Mouse (Mus musculus) hindbrain, postnatal 0 days (tissue): ENCODE results near the gene Irf2. TPM values are rescaled to one million over a fixed set of nuclear protein-coding genes. Genes with fewer than 3 reads are reported as not detected.

Source experiments
- ATAC-seq: fragments of 200-750 bp; cut with Nextera tagmentation; 2 replicates; pipeline ENCODE4 v1.8.0; 2017; ENCODE audit warnings: mild to moderate bottlenecking, moderate TSS enrichment, moderate library complexity
- DNase-seq: peaks from one replicate; pipeline ENCODE4 v3.0.0-alpha.2; 2015; ENCODE audit warnings: low spot score
- H3K27ac ChIP-seq: fragments of 300-500 bp; sonication (generic); 2 replicates; pipeline ENCODE4 v1.5.1; 2014; ENCODE audit warnings: mild to moderate bottlenecking
- H3K27me3 ChIP-seq: fragments of 300-500 bp; sonication (generic); 2 replicates; pipeline ENCODE4 v1.6.1; 2014; ENCODE audit warnings: low read length, mixed read lengths; ENCODE audit not compliant: insufficient read depth
- H3K36me3 ChIP-seq: fragments of 300-500 bp; sonication (generic); 2 replicates; pipeline ENCODE4 v1.6.1; 2014; ENCODE audit warnings: low read length, mixed read lengths; ENCODE audit not compliant: insufficient read depth
- H3K4me1 ChIP-seq: fragments of 300-500 bp; sonication (generic); 2 replicates; pipeline ENCODE4 v1.6.1; 2014; ENCODE audit warnings: antibody characterized with exemption, low read length, mixed read lengths; ENCODE audit not compliant: insufficient read depth
- H3K4me2 ChIP-seq: fragments of 300-500 bp; sonication (generic); 2 replicates; pipeline ENCODE4 v1.6.1; 2014; ENCODE audit warnings: low read depth, mild to moderate bottlenecking, low read length, moderate library complexity, mixed read lengths
- H3K4me3 ChIP-seq: fragments of 300-500 bp; sonication (generic); 2 replicates; pipeline ENCODE4 v1.5.1; 2014; ENCODE audit warnings: low read length
- H3K9ac ChIP-seq: fragments of 300-500 bp; sonication (generic); replicated peaks from 2 replicates; pipeline ENCODE4 v1.6.1; 2014; ENCODE audit warnings: mild to moderate bottlenecking, low read length, moderate library complexity, mixed read lengths
- H3K9me3 ChIP-seq: fragments of 300-500 bp; sonication (generic); 2 replicates; pipeline ENCODE4 v1.6.1; 2016; ENCODE audit warnings: low read length, mixed read lengths
- CTCF ChIP-seq: IDR thresholded peaks from 2 replicates; pipeline ENCODE4 v1.5.1; 2016; ENCODE audit warnings: antibody characterized with exemption, control low read depth, low read depth
- WGBS: fragments of 180-500 bp; shearing (Covaris S2); extraction: QIAGEN DNeasy Blood & Tissue Kit; methylation state at CpG from one replicate; pipeline ENCODE4 v1.1.7; 2014; 5-methylcytosine and 5-hydroxymethylcytosine counted together
- polyA plus RNA-seq: library from polyadenylated mRNA; unstranded; fragments of >200 nt; fragmentation: Nextera tagmentation; extraction: Ambion mirVana; gene quantifications from 2 replicates; pipeline ENCODE4 v1.2.1, GENCODE M21; 2015
- total RNA-seq: library from RNA; depleted of rRNA; stranded (reverse); fragments of >200 nt; gene quantifications from 2 replicates; pipeline ENCODE4 v1.2.3, GENCODE M21; 2014

Irf2 gene
- total and polyA plus RNA-seq, 2 experiments from 2014 or later = 3.8 to 12.8 TPM

GRCm38 (mm10) chr8:46759562-46759961 lies 20.0 kb downstream of the Irf2 start:
- no peak overlapping the region for H3K4me3 ChIP-seq
- DNase-seq (no peak), ATAC-seq (no peak)
- TF ChIP-seq CTCF = no peak
- no peaks in the 10 kb centered on the region for H3K9me3 ChIP-seq
- no peaks in the 10 kb centered on the region for H3K27me3 ChIP-seq
- no peak overlapping the region for H3K9ac ChIP-seq
- 92% methylated on average over 7 of the region's 7 CpGs for WGBS
- no peaks in the 10 kb centered on the region for H3K4me1 ChIP-seq
- no peak overlapping the region for H3K4me2 ChIP-seq
- H3K36me3 ChIP-seq = no peaks in the 10 kb centered on the region
- no peak overlapping the region for H3K27ac ChIP-seq

GRCm38 (mm10) chr8:46760701-46761100 lies 21.2 kb downstream of the Irf2 start:
- Histone ChIP-seq H3K27ac (no peak overlapping the region), H3K9ac (no peak overlapping the region), H3K36me3 (no peaks in the 10 kb centered on the region), H3K9me3 (no peaks in the 10 kb centered on the region), H3K27me3 (no peaks in the 10 kb centered on the region), H3K4me1 (no peaks in the 10 kb centered on the region), H3K4me3 (no peak overlapping the region), H3K4me2 (no peak overlapping the region)
- WGBS = 90% methylated on average over 7 of the region's 7 CpGs
- ATAC-seq (no peak), DNase-seq (no peak)
- TF ChIP-seq CTCF = no peak

GRCm38 (mm10) chr8:46761454-46761853 lies 21.9 kb downstream of the Irf2 start:
- ATAC-seq (no peak), DNase-seq (no peak)
- no peak for TF ChIP-seq CTCF
- 62% methylated on average over 6 of the region's 6 CpGs for whole genome bisulfite sequencing
- Histone ChIP-seq H3K9me3 (no peaks in the 10 kb centered on the region), H3K27me3 (no peaks in the 10 kb centered on the region), H3K9ac (no peak overlapping the region), H3K4me2 (no peak overlapping the region), H3K4me3 (no peak overlapping the region), H3K36me3 (no peaks in the 10 kb centered on the region), H3K27ac (no peak overlapping the region), H3K4me1 (no peaks in the 10 kb centered on the region)

- WGBS = 50% methylated on average over 11 of the region's 11 CpGs
- Histone ChIP-seq H3K4me1 (0 out of 2 replicates have a peak, but pooled peaks cover 9% of the 10 kb centered on the region), H3K36me3 (no peaks in the 10 kb centered on the region), H3K4me3 (no peak overlapping the region), H3K27ac (peak overlapping the region; percentile 70), H3K27me3 (no peaks in the 10 kb centered on the region), H3K9me3 (no peaks in the 10 kb centered on the region), H3K4me2 (no peak overlapping the region), H3K9ac (no peak overlapping the region)
- ATAC-seq = peak; percentile 92
- peak; percentile 53 for DNase-seq
- no peak for TF ChIP-seq CTCF
These were observed 30.1 kb downstream of the Irf2 start for GRCm38 (mm10) chr8:46769408-46770180.

- H3K27me3 ChIP-seq = no peaks in the 10 kb centered on the region
- DNase-seq (no peak), ATAC-seq (no peak)
- WGBS = 26% methylated on average over 7 of the region's 7 CpGs
- no peak for TF ChIP-seq CTCF
- H3K27ac ChIP-seq = 0 out of 2 replicates have a peak overlapping the region, but pooled peaks have one; percentile 70
- no peaks in the 10 kb centered on the region for H3K36me3 ChIP-seq
- no peaks in the 10 kb centered on the region for H3K9me3 ChIP-seq
- H3K9ac ChIP-seq = no peak overlapping the region
- H3K4me3 ChIP-seq = no peak overlapping the region
- no peak overlapping the region for H3K4me2 ChIP-seq
- H3K4me1 ChIP-seq = 0 out of 2 replicates have a peak, but pooled peaks cover 9% of the 10 kb centered on the region
These were observed 31.5 kb downstream of the Irf2 start for GRCm38 (mm10) chr8:46770905-46771516.

- H3K4me3 ChIP-seq = no peak overlapping the region
- H3K36me3 ChIP-seq = no peaks in the 10 kb centered on the region
- no peak overlapping the region for H3K4me2 ChIP-seq
- WGBS = 90% methylated on average over 6 of the region's 6 CpGs
- no peaks in the 10 kb centered on the region for H3K27me3 ChIP-seq
- no peaks in the 10 kb centered on the region for H3K9me3 ChIP-seq
- 0 out of 2 replicates have a peak, but pooled peaks cover 9% of the 10 kb centered on the region for H3K4me1 ChIP-seq
- no peak overlapping the region for H3K27ac ChIP-seq
- TF ChIP-seq CTCF = no peak
- DNase-seq (no peak), ATAC-seq (no peak)
- H3K9ac ChIP-seq = no peak overlapping the region
These were observed 33.3 kb downstream of the Irf2 start for GRCm38 (mm10) chr8:46772801-46773200.
